Mouse (Mus musculus) E14TG2a.4 (cell line): ENCODE measurements around the gene Prmt7.
A peak's percentile ranks its signal among the peaks of the same experiment; 100 is the strongest.

Source experiments
- H3K27me3 ChIP-seq: 2 replicates; pipeline ENCODE4 v1.6.1; 2014; ENCODE audit warnings: low read length, control low read depth; ENCODE audit not compliant: insufficient read depth
- H3K36me3 ChIP-seq: 2 replicates; pipeline ENCODE4 v1.6.1; 2014; ENCODE audit warnings: low read length, control low read depth; ENCODE audit not compliant: insufficient read depth
- H3K4me1 ChIP-seq: replicated peaks from 2 replicates; pipeline ENCODE4 v1.6.1; 2014; ENCODE audit warnings: low read depth, low read length, control low read depth
- H3K4me3 ChIP-seq: replicated peaks from 2 replicates; pipeline ENCODE4 v1.5.1; 2014; ENCODE audit warnings: mild to moderate bottlenecking, low read length
- H3K9me3 ChIP-seq: 2 replicates; pipeline ENCODE4 v1.6.1; 2014; ENCODE audit warnings: low read length, control low read depth
- CTCF ChIP-seq: conservative IDR thresholded peaks from 2 replicates; pipeline ENCODE4 v1.5.1; 2014; ENCODE audit warnings: low read length
- NANOG ChIP-seq: IDR thresholded peaks from 2 replicates; pipeline ENCODE4 v1.6.1; 2014; ENCODE audit warnings: borderline replicate concordance, low read length, mixed read lengths
- POU5F1 ChIP-seq: IDR thresholded peaks from 2 replicates; pipeline ENCODE4 v1.6.1; 2014; ENCODE audit warnings: low read length, borderline replicate concordance

Gene Prmt7

GRCm38 (mm10) chr8:106271378-106271777 lies 60.6 kb downstream of the Prmt7 start:
- H3K27me3 ChIP-seq, result peaks cover 49% of the 10 kb centered on the region
- H3K36me3 ChIP-seq, result no peaks in the 10 kb centered on the region
- TF ChIP-seq CTCF, result no peak
- no peak overlapping the region for H3K4me3 ChIP-seq
- H3K4me1 ChIP-seq, result 0 out of 2 replicates have a peak, but pooled peaks cover 14% of the 10 kb centered on the region
- no peaks in the 10 kb centered on the region for H3K9me3 ChIP-seq

GRCm38 (mm10) chr8:106273468-106273867 lies 62.7 kb downstream of the Prmt7 start:
- Histone ChIP-seq H3K4me3 (no peak overlapping the region), H3K9me3 (no peaks in the 10 kb centered on the region), H3K4me1 (peaks cover 31% of the 10 kb centered on the region), H3K36me3 (no peaks in the 10 kb centered on the region), H3K27me3 (peaks cover 31% of the 10 kb centered on the region)
- TF ChIP-seq NANOG, result no peak
- no peak for TF ChIP-seq CTCF
- no peak for TF ChIP-seq POU5F1

- H3K36me3 ChIP-seq, result no peaks in the 10 kb centered on the region
- peaks cover 58% of the 10 kb centered on the region for H3K4me1 ChIP-seq
- TF ChIP-seq POU5F1 (no peak), CTCF (no peak), NANOG (no peak)
- no peaks in the 10 kb centered on the region for H3K9me3 ChIP-seq
- peaks cover 22% of the 10 kb centered on the region for H3K27me3 ChIP-seq
- no peak overlapping the region for H3K4me3 ChIP-seq
Observed at GRCm38 (mm10) chr8:106276709-106277317, 66.1 kb downstream of the Prmt7 start.

GRCm38 (mm10) chr8:106278367-106279042 lies 67.8 kb downstream of the Prmt7 start:
- H3K9me3 ChIP-seq, result no peaks in the 10 kb centered on the region
- H3K27me3 ChIP-seq, result peaks cover 26% of the 10 kb centered on the region
- peak overlapping the region; percentile 43 for H3K4me3 ChIP-seq
- H3K4me1 ChIP-seq, result peaks cover 58% of the 10 kb centered on the region
- no peaks in the 10 kb centered on the region for H3K36me3 ChIP-seq
- TF ChIP-seq NANOG (no peak), CTCF (no peak), POU5F1 (no peak)

- Histone ChIP-seq H3K36me3 (no peaks in the 10 kb centered on the region), H3K9me3 (0 out of 2 replicates have a peak, but pooled peaks cover 6% of the 10 kb centered on the region), H3K4me3 (no peak overlapping the region), H3K27me3 (peaks cover 26% of the 10 kb centered on the region), H3K4me1 (peaks cover 58% of the 10 kb centered on the region)
- TF ChIP-seq CTCF (no peak), POU5F1 (no peak), NANOG (no peak)
Observed at GRCm38 (mm10) chr8:106280154-106280553, 69.4 kb downstream of the Prmt7 start.

GRCm38 (mm10) chr8:106280844-106281243 lies 70.1 kb downstream of the Prmt7 start:
- peaks cover 58% of the 10 kb centered on the region for H3K4me1 ChIP-seq

GRCm38 (mm10) chr8:106287445-106287844 lies 76.7 kb downstream of the Prmt7 start:
- no peak for TF ChIP-seq POU5F1
- TF ChIP-seq CTCF, result no peak
- no peak for TF ChIP-seq NANOG
- Histone ChIP-seq H3K4me3 (no peak overlapping the region), H3K4me1 (peaks cover 48% of the 10 kb centered on the region), H3K9me3 (0 out of 2 replicates have a peak, but pooled peaks cover 6% of the 10 kb centered on the region), H3K36me3 (no peaks in the 10 kb centered on the region), H3K27me3 (peaks cover 14% of the 10 kb centered on the region)

More at GRCm38 (mm10) chr8:106280844-106281243, 70.1 kb downstream of the Prmt7 start:
- Histone ChIP-seq H3K36me3 (no peaks in the 10 kb centered on the region), H3K9me3 (0 out of 2 replicates have a peak, but pooled peaks cover 6% of the 10 kb centered on the region), H3K27me3 (peaks cover 26% of the 10 kb centered on the region), H3K4me3 (0 out of 2 replicates have a peak overlapping the region, but pooled peaks have one; percentile 0)
- TF ChIP-seq NANOG, result no peak
- TF ChIP-seq CTCF, result no peak
- no peak for TF ChIP-seq POU5F1

DNA sequence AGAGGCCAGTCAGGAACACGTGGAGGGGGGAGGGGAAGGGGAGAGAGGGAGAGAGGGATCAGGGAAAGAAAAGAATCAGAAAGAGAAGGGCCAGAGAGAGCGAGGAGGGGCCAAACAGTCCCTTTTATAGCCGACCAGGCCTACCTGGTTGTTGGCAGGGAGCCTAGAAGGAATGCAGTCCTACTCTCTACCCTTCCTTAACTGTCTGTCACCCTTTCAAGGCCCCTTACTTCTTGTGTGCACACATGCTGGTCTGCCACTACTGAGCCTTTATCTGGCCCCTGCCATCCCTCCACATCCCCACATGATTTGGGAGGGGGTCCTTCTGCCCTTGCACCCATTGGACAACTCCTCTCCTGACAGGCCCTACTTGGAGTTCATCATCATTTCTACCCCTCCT lies 78.0 kb downstream of the Prmt7 start:
- Histone ChIP-seq H3K36me3 (no peaks in the 10 kb centered on the region), H3K4me1 (peaks cover 55% of the 10 kb centered on the region), H3K4me3 (no peak overlapping the region), H3K27me3 (peaks cover 14% of the 10 kb centered on the region), H3K9me3 (0 out of 2 replicates have a peak, but pooled peaks cover 6% of the 10 kb centered on the region)
- no peak for TF ChIP-seq CTCF
- no peak for TF ChIP-seq NANOG
- no peak for TF ChIP-seq POU5F1
